Mouse (Mus musculus): ENCODE results near the gene Scn4b. TPM values are rescaled to one million over a fixed set of nuclear protein-coding genes. Genes with fewer than 3 reads are reported as not detected.

Gene Scn4b
- total RNA-seq, 2 experiments from 2014 or later = 1.1 to 1.2 TPM

DNA sequence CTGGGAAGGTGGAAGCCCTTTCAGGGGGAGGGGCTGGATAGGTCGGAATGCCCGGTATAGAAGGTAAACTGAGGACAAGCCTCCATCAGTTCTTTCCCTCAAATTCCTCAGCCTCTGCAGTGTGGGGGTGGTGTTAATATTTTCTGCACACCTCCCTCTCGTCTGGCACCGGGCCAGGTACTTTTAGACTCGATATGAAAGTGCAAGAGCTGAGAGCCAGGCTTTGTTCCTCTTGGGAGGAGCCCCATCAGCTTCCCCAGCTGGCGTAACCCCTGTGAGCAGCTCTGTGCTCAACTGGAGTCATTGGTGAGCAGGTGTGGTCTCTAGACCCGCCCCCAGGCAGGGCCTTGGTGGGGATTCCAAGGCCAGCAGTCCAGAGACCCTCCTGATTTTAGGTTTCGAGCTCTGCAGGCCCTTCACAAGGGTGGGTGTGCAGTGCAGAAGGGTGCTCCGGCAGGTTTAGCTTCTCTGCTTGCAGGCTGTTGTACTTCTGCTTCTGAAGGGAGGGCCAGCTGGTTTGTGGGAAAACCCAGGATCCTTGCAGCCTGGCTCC is 15.9 kb upstream of the Scn4b start:
- no peak for ATAC-seq (replicated peaks; ENCODE audit: low FRiP score, low TSS enrichment, poor library complexity, severe bottlenecking)

- ATAC-seq (replicated peaks; ENCODE audit: low FRiP score, low TSS enrichment, poor library complexity, severe bottlenecking) = no peak
These were observed 13.0 kb upstream of the Scn4b start for GRCm38 (mm10) chr9:45125211-45125610.

DNA sequence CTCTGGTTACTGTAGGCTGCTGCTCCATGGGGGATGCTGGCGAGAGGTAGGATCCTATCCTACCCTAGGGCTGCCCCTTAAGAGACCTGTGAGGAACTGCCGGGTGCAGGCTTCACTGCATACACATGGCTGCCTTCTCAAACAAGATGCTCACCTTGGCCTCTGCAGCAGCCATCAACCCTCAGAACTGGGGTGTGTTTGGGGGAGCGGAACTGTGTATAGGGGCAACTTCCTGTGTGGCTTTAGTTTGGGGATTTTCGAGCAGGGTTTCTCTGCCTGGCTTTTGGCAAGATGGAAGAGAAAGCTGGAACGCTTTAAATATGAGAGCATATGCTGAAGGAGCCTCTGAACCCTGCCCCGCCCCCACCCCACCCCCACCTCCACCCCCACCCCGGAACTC is 11.3 kb upstream of the Scn4b start:
- no peak for ATAC-seq (replicated peaks; ENCODE audit: low FRiP score, low TSS enrichment, poor library complexity, severe bottlenecking)

- ATAC-seq (replicated peaks; ENCODE audit: low FRiP score, low TSS enrichment, poor library complexity, severe bottlenecking) = no peak
These were observed 8.1 kb upstream of the Scn4b start for GRCm38 (mm10) chr9:45130119-45130518.

DNA sequence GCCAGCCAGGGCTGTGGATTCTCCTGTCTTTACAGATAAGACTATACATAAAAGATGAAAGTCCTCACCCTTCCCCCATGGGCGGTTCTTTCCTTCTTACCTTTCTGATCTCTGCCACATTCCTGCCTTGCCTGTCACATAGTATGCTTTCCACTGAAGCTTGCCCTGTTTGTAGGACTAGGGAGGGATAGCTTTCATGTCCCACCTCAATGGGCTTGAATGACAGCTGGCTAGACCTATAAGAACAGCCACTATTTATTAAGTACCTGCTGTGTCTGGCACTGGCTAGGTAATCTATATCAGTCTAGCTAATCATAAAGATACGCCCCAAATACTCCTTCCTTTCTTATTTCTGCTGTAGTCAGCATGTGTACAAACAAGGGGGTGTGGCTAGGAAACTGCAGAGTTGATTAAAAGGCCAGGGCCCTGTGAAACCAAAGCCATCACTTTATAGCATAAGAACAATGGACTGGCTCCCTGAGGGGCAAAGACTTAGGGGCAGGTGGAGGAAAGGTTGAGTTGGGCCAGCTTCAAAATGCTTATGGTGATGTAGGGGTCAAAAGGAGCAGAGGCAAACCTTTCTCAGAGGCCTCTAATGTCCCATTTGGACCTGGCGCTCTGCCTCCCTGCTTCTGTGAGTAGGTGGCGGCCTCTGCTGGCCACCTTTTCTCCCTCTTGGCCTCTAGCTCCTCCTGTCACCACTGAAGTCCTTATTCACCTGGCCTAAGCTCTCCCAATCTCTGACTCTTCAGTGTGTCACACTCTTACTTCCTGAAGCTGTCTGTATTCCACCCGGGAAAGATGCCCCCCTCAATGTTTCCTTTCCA is 4.5 kb upstream of the Scn4b start:
- 0 out of 2 replicates have a peak, but pooled peaks have one; percentile 43 for ATAC-seq (replicated peaks; ENCODE audit: low FRiP score, low TSS enrichment, poor library complexity, severe bottlenecking)

DNA sequence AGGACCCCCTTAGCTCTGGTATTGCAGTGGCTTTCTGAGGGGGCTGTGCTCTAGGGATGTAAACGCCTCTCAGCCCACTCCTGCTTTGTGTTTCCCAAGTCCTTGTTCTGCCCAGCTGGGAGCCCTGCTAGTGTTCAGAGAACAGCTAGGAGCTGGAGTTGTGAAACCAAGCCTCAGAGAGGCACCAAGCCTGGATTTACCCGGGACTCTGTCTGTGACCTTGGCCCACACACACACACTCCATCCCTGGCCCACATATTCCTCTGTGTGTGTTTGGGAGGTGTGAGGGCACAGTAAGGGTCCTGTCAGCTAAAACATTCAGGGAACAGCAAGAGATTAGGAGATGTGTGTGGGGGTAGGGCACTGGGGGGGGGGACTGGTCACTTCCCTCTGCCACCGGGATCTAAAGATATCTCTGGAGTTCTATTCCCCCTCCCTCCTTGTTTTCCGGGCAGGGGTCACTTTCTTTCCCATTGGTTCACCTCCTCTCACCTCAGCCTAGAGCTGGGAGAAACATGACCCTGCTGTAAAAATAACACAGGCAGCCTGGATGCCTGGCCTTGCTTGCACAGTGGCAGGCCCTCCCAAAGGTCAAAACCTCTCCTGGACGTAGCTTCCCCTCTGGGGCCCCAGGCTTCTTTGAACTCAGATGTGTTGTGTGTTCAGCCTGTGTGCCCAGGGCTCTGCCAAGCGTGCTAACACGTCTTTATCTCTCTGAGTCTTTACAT is 1.6 kb upstream of the Scn4b start:
- no peak for ATAC-seq (replicated peaks; ENCODE audit: low FRiP score, low TSS enrichment, poor library complexity, severe bottlenecking)

DNA sequence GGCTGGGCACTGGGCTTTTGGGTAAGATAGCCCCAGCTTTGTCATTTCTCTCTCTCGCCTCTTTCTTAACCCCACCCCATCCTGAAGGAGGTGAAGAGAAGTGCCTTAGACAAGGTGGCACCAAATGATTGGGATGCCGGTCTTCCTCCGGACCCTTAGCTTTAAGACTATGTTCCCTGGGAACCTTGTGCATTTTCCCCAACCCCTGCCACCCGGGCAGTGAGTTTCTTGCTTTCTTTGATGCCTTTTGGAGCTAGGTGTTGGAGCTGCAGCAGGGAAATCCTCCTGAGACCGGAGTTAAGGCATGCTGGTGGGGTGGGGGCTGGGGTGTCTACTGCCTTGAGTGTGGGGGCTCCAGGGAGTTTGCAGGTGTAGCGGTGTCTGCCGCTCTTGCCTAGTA is 887 bp downstream of the Scn4b start:
- ATAC-seq (replicated peaks; ENCODE audit: low FRiP score, low TSS enrichment, poor library complexity, severe bottlenecking) = no peak

DNA sequence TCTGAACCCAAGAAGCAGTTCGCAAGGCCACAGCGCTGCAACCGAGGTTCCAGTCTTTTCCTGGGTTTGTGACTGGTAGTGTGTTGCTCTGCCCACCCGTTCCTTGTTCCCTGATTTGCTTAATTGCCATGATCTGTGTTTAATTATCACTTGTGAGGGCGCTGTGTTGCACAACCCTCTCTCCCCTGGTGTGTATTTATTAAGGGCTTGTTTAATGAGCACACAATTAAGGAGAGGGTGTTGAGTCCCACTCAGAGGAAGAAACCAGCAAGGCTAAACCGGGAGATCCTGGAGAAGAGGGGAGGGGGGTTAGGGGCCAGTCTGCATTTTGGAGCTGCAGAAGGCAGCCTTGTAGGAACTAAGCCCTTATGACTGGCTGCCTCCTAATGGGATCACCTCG is 2.8 kb downstream of the Scn4b start:
- no peak for ATAC-seq (replicated peaks; ENCODE audit: low FRiP score, low TSS enrichment, poor library complexity, severe bottlenecking)

DNA sequence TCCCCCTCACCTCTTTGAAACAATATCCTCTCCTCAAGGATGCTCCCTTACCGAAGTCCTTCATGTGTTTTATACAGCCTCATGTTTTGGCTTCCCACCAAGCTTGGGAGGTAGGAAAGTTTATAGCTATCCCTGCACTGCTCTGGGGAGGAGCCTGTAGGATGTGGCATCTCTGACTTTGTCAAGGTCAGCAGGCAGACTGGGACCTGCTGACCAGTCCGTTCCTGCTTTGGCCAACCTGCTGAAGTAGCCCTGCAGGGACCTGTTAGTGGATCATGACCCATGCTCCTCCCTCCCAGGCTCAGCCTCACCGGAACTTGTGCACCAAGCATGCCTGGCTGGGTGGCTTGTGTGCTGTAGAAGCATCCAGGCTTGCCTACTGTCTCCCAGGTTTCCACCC is 4.5 kb downstream of the Scn4b start:
- ATAC-seq (replicated peaks; ENCODE audit: low FRiP score, low TSS enrichment, poor library complexity, severe bottlenecking) = no peak

GRCm38 (mm10) chr9:45145533-45146266 is 7.5 kb downstream of the Scn4b start:
- ATAC-seq (replicated peaks; ENCODE audit: low FRiP score, low TSS enrichment, poor library complexity, severe bottlenecking) = no peak

DNA sequence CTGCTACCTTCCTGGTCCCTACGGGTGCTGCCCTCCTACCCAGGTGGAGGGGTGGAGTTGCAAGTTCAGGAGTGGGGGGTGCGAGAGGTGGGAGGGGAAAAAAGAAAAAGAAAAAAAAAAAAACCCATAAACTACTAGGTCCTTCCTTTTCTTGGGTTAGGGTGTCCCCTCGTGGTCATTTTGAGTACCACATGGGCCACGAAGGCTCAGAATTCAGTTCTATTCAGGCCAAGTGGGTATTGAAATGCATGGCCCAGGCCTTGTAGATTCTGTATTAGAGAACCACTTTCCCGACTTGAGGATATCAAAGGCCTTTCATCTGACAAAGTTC is 8.0 kb downstream of the Scn4b start:
- peak; percentile 60 for ATAC-seq (replicated peaks; ENCODE audit: low FRiP score, low TSS enrichment, poor library complexity, severe bottlenecking)

GRCm38 (mm10) chr9:45150933-45151332 is 12.7 kb downstream of the Scn4b start:
- ATAC-seq (replicated peaks; ENCODE audit: low FRiP score, low TSS enrichment, poor library complexity, severe bottlenecking) = no peak

DNA sequence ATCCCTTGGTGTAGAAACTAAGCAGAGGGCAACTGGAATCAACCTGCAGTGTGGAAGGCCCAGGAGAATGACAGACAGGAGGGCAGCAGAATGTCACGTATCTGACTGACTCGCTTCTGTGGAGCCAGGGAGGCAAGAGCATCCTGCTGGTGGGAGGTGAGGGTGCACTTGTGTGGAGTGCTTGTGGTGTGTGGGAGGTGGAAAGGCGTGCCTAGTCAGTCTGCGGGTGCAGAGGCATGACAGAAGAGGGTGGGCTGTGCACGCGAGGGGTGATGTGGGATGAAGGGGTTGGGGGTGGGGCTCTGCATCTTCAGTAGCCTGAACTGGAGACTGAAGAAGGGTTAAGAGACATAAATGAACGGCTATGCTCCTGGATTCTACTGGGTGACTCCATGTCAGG is 15.2 kb downstream of the Scn4b start:
- no peak for ATAC-seq (replicated peaks; ENCODE audit: low FRiP score, low TSS enrichment, poor library complexity, severe bottlenecking)

DNA sequence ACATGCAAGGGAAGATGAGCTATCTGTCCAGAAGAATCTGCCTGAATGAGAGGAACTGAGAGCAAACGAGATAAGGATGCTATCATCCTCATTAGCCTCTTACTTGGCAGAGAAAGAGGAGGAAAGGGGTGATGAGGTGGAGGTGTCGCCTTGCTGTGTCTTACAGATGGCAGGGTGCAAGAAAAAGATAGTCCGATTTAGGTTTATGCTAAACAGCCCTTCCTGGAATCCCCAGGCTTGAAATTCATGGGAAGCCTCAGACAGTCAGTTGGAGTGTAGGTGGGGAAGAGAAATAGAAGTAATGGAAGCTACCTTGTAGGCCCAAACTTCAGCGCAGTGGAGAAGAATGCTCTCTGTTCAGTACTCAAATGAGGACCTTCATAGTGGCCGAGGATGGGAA is 29.7 kb downstream of the Scn4b start:
- ATAC-seq (replicated peaks; ENCODE audit: low FRiP score, low TSS enrichment, poor library complexity, severe bottlenecking) = no peak

- no peak for ATAC-seq (replicated peaks; ENCODE audit: low FRiP score, low TSS enrichment, poor library complexity, severe bottlenecking)
These were observed 32.0 kb downstream of the Scn4b start for GRCm38 (mm10) chr9:45170150-45170549.

DNA sequence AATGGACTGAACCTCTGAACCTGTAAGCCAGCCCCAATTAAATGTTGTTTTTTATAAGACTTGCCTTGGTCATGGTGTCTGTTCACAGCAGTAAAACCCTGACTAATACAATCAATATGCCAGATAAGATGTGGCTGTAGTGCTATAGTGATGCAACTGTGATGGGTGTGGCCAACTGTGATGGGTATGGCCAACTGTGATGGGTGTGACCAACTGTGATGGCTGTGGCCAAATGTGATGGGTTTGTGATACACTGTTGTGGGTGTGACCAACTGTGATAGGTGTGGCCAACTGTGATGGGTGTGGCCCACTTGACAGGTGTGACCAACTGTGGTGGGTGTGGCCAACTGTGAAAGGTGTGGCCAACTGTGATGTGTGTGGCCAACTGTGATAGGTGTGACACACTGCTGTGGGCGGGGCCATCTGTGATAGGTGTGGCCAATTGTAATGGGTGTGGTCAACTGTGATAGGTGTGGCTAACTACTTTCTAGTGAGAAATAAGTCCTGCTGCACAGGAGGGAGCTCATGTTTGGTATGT is 32.9 kb downstream of the Scn4b start:
- no peak for ATAC-seq (replicated peaks; ENCODE audit: low FRiP score, low TSS enrichment, poor library complexity, severe bottlenecking)

DNA sequence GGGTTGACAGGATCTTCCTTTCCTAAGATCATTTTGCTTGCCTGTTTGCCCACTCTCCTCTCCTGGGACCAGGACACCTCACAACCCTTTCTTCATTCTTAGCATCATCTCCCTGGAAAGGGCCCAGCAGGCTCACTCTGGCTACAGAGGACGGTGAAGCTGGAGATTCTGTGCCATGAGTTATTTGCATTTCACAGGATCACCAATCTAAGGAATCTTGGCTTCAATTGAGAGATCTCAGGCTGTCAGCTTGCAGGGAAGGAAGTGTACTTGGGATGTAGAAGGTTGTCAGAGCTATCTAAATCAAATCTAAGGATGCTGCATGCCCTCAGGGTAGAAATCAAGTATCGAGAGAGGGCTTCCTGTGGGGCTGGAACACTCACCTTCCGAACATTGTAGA is 35.3 kb downstream of the Scn4b start:
- no peak for ATAC-seq (replicated peaks; ENCODE audit: low FRiP score, low TSS enrichment, poor library complexity, severe bottlenecking)

- no peak for ATAC-seq (replicated peaks; ENCODE audit: low FRiP score, low TSS enrichment, poor library complexity, severe bottlenecking)
These were observed 41.1 kb downstream of the Scn4b start for GRCm38 (mm10) chr9:45179282-45179681.

- ATAC-seq (replicated peaks; ENCODE audit: low FRiP score, low TSS enrichment, poor library complexity, severe bottlenecking) = no peak
These were observed 43.6 kb downstream of the Scn4b start, which contains the start of gene BC049352 for GRCm38 (mm10) chr9:45181770-45182169. BC049352 (plus strand) TSS chr9:45182007.

DNA sequence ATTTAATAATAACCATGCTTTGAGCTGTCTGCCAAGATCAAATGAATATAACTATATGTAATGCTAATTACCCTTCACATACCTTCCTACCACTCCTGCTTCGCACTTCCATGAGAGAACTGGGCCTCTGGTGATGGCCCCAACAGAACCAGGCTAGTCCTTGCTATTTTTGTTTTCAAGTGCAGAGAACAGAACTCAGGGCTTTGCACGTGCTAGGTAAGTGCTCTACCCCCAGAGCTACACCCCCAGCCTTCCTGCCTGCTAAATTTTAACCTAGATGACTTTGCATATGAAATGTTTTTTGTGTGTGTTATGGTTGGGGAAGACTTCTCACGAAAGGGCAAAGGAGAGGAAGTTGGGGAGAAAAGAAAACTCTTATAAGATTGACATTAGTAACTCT is 44.3 kb downstream of the Scn4b start:
- ATAC-seq (replicated peaks; ENCODE audit: low FRiP score, low TSS enrichment, poor library complexity, severe bottlenecking) = no peak
